Mouse (Mus musculus) megakaryocyte, embryonic 14.5 days (primary cell): ENCODE results near the gene Tmcc3.

Experiments used
- FLI1 ChIP-seq: IDR thresholded peaks from 2 replicates; pipeline ENCODE4 v1.6.1; 2012; ENCODE audit warnings: low read length, inconsistent platforms, mixed read lengths
- GATA1 ChIP-seq: IDR thresholded peaks from 3 replicates; pipeline ENCODE4 v1.6.1; 2012; ENCODE audit warnings: mixed read lengths, low read length, inconsistent platforms, borderline replicate concordance

- TF ChIP-seq GATA1 (no peak), FLI1 (no peak)
Observed at GRCm38 (mm10) chr10:94443453-94443852, 131.7 kb downstream of the Tmcc3 start.
